Comparison of ENCODE assay signal across 8 mouse cellular contexts in genomic region chr3:57204066-57204723, GRCm38 (mm10).
DNase-seq lines count a peak whose midpoint lies in the region; ATAC-seq and TF ChIP-seq lines count a peak whose summit lies in the region.

No protein-coding gene starts in this region.

- CTCF ChIA-PET in Patski (lab: Charles Lee), result interaction anchor here (0.9 to 2.7 kb wide), 10 partner anchors 10 to 1204 kb away, joined by 3 to 12 read pairs (median 4); no protein-coding TSS in a partner anchor

- intact Hi-C loops in left cerebral cortex, postnatal 25 days (cut with DNase I), result loop anchor here (2.0 to 10.0 kb wide), 3 partner anchors 1203 to 1709 kb away; no protein-coding TSS in a partner anchor

- POLR2A ChIA-PET in Patski (lab: Charles Lee), result interaction anchor here (0.5 kb wide), 1 partner anchor 9 kb away, joined by 6 read pairs; no protein-coding TSS in a partner anchor

- H3K9me3 ChIP-seq in intestine, embryonic 14.5 days (ENCODE audit: control insufficient read depth, low read length), result no peaks in the 10 kb centered on the region
- H3K9me3 ChIP-seq in intestine, embryonic 16.5 days (ENCODE audit: control insufficient read depth, low read length), result no peaks in the 10 kb centered on the region
- no peaks in the 10 kb centered on the region for H3K9me3 ChIP-seq in hindbrain, embryonic 16.5 days (ENCODE audit: control insufficient read depth, low read length)

- H3K36me3 ChIP-seq in intestine, embryonic 14.5 days (ENCODE audit: control insufficient read depth, insufficient read depth, low read length), result no peaks in the 10 kb centered on the region
- no peaks in the 10 kb centered on the region for H3K36me3 ChIP-seq in intestine, embryonic 16.5 days (ENCODE audit: control insufficient read depth, insufficient read depth, low read length)
- H3K36me3 ChIP-seq in hindbrain, embryonic 16.5 days (ENCODE audit: control insufficient read depth, insufficient read depth, low read length), result no peaks in the 10 kb centered on the region

- H3K4me3 ChIP-seq in intestine, embryonic 14.5 days (ENCODE audit: low read depth, low read length), result no peak overlapping the region
- no peak overlapping the region for H3K4me3 ChIP-seq in intestine, embryonic 16.5 days (ENCODE audit: low read length)
- no peak overlapping the region for H3K4me3 ChIP-seq in hindbrain, embryonic 16.5 days (ENCODE audit: low read length)

- H3K4me2 ChIP-seq in intestine, embryonic 14.5 days (ENCODE audit: low read length), result no peak overlapping the region
- no peak overlapping the region for H3K4me2 ChIP-seq in intestine, embryonic 16.5 days (ENCODE audit: low read depth, low read length)
- H3K4me2 ChIP-seq in hindbrain, embryonic 16.5 days (ENCODE audit: low read length), result no peak overlapping the region

- no peak for ATAC-seq in intestine, embryonic 14.5 days (replicated peaks; ENCODE audit: low FRiP score, low TSS enrichment, low read depth)
- no peak for ATAC-seq in intestine, embryonic 16.5 days
- ATAC-seq in Patski, result no peak
- ATAC-seq in common myeloid progenitor, adult 5-6 weeks (replicated peaks; ENCODE audit: low read depth, poor library complexity, severe bottlenecking), result peak; percentile 78
- peak; percentile 71; the same call in 1 of the 2 replicates for ATAC-seq in hindbrain, embryonic 16.5 days

- no peak overlapping the region for H3K27ac ChIP-seq in intestine, embryonic 14.5 days (ENCODE audit: low read depth)
- no peak overlapping the region for H3K27ac ChIP-seq in intestine, embryonic 16.5 days (ENCODE audit: low read length)
- H3K27ac ChIP-seq in hindbrain, embryonic 16.5 days (ENCODE audit: low read depth, low read length), result no peak overlapping the region

- no peak overlapping the region for H3K9ac ChIP-seq in intestine, embryonic 14.5 days (ENCODE audit: low read length)
- H3K9ac ChIP-seq in intestine, embryonic 16.5 days (ENCODE audit: low read depth, low read length), result no peak overlapping the region
- no peak overlapping the region for H3K9ac ChIP-seq in hindbrain, embryonic 16.5 days (ENCODE audit: low read depth, low read length)

- in situ Hi-C loops in Patski (cut with MboI; ENCODE audit: low pct_unique_long_range_greater_than_20kb), result loop anchor here (5.0 to 10.0 kb wide), 3 partner anchors 167 to 1709 kb away; no protein-coding TSS in a partner anchor

- WGBS in intestine, embryonic 14.5 days, result 22% methylated on average over 3 of the region's 3 CpGs
- WGBS in intestine, embryonic 16.5 days, result 25% methylated on average over 3 of the region's 3 CpGs
- WGBS in hindbrain, embryonic 16.5 days, result 30% methylated on average over 3 of the region's 3 CpGs

- H3K4me1 ChIP-seq in intestine, embryonic 14.5 days (replicated peaks; ENCODE audit: control insufficient read depth, insufficient read depth, low read length), result no peaks in the 10 kb centered on the region
- H3K4me1 ChIP-seq in intestine, embryonic 16.5 days (ENCODE audit: control insufficient read depth, insufficient read depth, low read length), result no peaks in the 10 kb centered on the region
- no peaks in the 10 kb centered on the region for H3K4me1 ChIP-seq in hindbrain, embryonic 16.5 days (ENCODE audit: control insufficient read depth, insufficient read depth, low read depth, low read length)

- H3K27me3 ChIP-seq in intestine, embryonic 14.5 days (replicated peaks; ENCODE audit: control insufficient read depth, insufficient read depth, low read length), result no peaks in the 10 kb centered on the region
- no peaks in the 10 kb centered on the region for H3K27me3 ChIP-seq in intestine, embryonic 16.5 days (replicated peaks; ENCODE audit: control insufficient read depth, insufficient read depth, low read length)
- H3K27me3 ChIP-seq in Patski, result peaks cover 23% of the 10 kb centered on the region
- no peaks in the 10 kb centered on the region for H3K27me3 ChIP-seq in hindbrain, embryonic 16.5 days (replicated peaks; ENCODE audit: control insufficient read depth, insufficient read depth, low read length)

- DNase-seq in intestine, embryonic 14.5 days (ENCODE audit: low spot score), result peak; percentile 53
- DNase-seq in Patski (ENCODE audit: low read depth, low spot score), result peak; percentile 33
- DNase-seq in left cerebral cortex, postnatal 25 days (ENCODE audit: low spot score in 2 of 2), result peak; percentile 58 to 79
- peak; percentile 78 for DNase-seq in retina, postnatal 1 day
- DNase-seq in ovary, postnatal 10 days (ENCODE audit: low spot score), result no peak

- peak; percentile 79 for TF ChIP-seq CTCF in Patski (IDR thresholded peaks at IDR 0.05)

Comparison
In these comparisons a context has a peak if more than half of its experiments do, and no peak if none do; other contexts are left out.
1. ATAC-seq: peak in common myeloid progenitor, adult 5-6 weeks (single experiment) and hindbrain, embryonic 16.5 days (single experiment); none in intestine, embryonic 14.5 days (single experiment), intestine, embryonic 16.5 days (single experiment) and Patski (single experiment).